Mouse (Mus musculus) liver, embryonic 14.5 days (tissue): ENCODE measurements around the gene Med19. TPM values are rescaled to one million over a fixed set of nuclear protein-coding genes. Genes with fewer than 3 reads are reported as not detected.

Experiments used
- ATAC-seq: fragments of 200-750 bp; cut with Nextera tagmentation; 2 replicates; pipeline ENCODE4 v1.8.0; 2017; ENCODE audit warnings: moderate number of reproducible peaks, mild to moderate bottlenecking, moderate library complexity; ENCODE audit not compliant: insufficient read depth
- DNase-seq, 3 experiments: peaks; one replicate each; pipeline ENCODE4 v3.0.0-alpha.2; 2012 to 2013; ENCODE audit warnings: low read depth in 3 of 3, low spot score in 3 of 3
- H3K27ac ChIP-seq: fragments of 300-500 bp; sonication (generic); 2 replicates; pipeline ENCODE4 v1.5.1; 2014; ENCODE audit warnings: moderate library complexity, mild to moderate bottlenecking, control low read depth, inconsistent platforms
- H3K27me3 ChIP-seq: fragments of 300-500 bp; sonication (generic); 2 replicates; pipeline ENCODE4 v1.6.1; 2014; ENCODE audit warnings: mild to moderate bottlenecking, low read length, moderate library complexity; ENCODE audit not compliant: control insufficient read depth, insufficient read depth
- H3K36me3 ChIP-seq: fragments of 300-500 bp; sonication (generic); replicated peaks from 2 replicates; pipeline ENCODE4 v1.6.1; 2014; ENCODE audit warnings: low read depth; ENCODE audit not compliant: control insufficient read depth, insufficient read depth
- H3K4me1 ChIP-seq, 2 experiments: fragments of 200-500 bp in 1 of 2; fragments of 300-500 bp in 1 of 2; sonication (generic) in 1 of 2; replicated peaks; 2 replicates each; pipeline ENCODE4 v1.6.1; 2012 to 2014; ENCODE audit warnings: antibody characterized with exemption in 1 of 2, inconsistent platforms in 1 of 2, low read length in 1 of 2; ENCODE audit not compliant: control insufficient read depth in 2 of 2, insufficient read depth in 2 of 2
- H3K4me2 ChIP-seq: fragments of 300-500 bp; sonication (generic); 2 replicates; pipeline ENCODE4 v1.6.1; 2014; ENCODE audit warnings: low read depth, mild to moderate bottlenecking, control low read depth, moderate library complexity
- H3K4me3 ChIP-seq, 2 experiments: fragments of 200-500 bp in 1 of 2; fragments of 300-500 bp in 1 of 2; sonication (generic) in 1 of 2; 2 replicates each; pipeline ENCODE4 v1.5.1; 2012 to 2014; ENCODE audit warnings: low read depth in 2 of 2, low read length in 2 of 2, mild to moderate bottlenecking in 2 of 2, control low read depth in 1 of 2, inconsistent platforms in 1 of 2, moderate library complexity in 1 of 2; ENCODE audit not compliant: insufficient read depth in 1 of 2
- H3K9ac ChIP-seq: fragments of 300-500 bp; sonication (generic); replicated peaks from 2 replicates; pipeline ENCODE4 v1.6.1; 2014; ENCODE audit warnings: mild to moderate bottlenecking, control low read depth, moderate library complexity
- H3K9me3 ChIP-seq: fragments of 300-500 bp; sonication (generic); 2 replicates; pipeline ENCODE4 v1.6.1; 2016; ENCODE audit warnings: low read length, mixed read lengths; ENCODE audit not compliant: control insufficient read depth
- CTCF ChIP-seq: IDR thresholded peaks from 2 replicates; pipeline ENCODE4 v1.5.1; 2016; ENCODE audit warnings: antibody characterized with exemption, low read depth, control low read depth
- EP300 ChIP-seq: IDR thresholded peaks from 2 replicates; pipeline ENCODE4 v1.6.1; 2016; ENCODE audit warnings: antibody characterized with exemption, low read depth
- WGBS: fragments of 180-500 bp; shearing (Covaris S2); extraction: QIAGEN DNeasy Blood & Tissue Kit; methylation state at CpG from one replicate; pipeline ENCODE4 v1.1.7; 2014; ENCODE audit not compliant: insufficient replicate concordance; 5-methylcytosine and 5-hydroxymethylcytosine counted together
- polyA plus RNA-seq, 2 experiments: library from polyadenylated mRNA; depleted of rRNA in 1 of 2; stranded (reverse) in 1 of 2; unstranded in 1 of 2; fragments of >200 nt; fragmentation: Nextera tagmentation in 1 of 2; extraction: Ambion mirVana in 1 of 2; gene quantifications; 2 replicates each; pipeline versions ENCODE4 v1.2.1 to v1.2.3; 2012 to 2014

The Med19 gene
- polyA plus RNA-seq, 2 experiments = 12.3 to 22.4 TPM

DNA sequence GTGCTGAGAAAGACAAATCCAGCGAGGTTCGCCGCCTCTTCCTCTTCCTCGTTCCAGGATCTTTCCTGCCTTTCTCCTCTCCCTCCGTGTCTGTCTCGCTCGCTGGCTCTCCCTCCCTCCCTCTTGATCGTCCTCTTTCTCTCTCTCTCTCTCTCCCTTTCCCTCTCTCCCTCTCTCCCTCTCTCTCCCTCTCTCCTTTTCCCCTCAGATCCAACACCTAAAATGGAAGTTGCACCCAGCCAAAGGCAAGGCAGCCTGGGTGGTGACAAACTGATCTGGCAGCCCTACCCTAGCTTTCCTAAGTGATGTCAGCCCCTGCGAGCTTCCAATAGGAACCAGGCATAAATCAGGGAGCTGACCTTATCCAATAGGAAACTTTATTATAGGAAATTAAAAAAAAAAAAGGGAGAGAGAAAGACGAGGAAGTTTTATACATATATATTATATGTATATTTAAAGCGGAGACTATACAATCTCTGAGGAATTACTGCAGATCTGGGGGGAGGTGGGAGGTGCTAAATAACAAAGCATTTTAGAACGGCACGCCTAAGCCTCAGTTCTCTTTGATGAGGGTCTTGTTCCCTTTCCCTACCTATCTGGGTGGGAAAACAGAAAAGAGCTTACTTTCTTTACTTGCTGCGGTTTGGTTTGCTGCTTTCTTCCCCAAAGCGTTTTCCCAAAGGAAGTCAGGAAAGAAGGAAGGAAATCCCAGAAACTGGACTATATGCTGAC, 27.6 kb upstream of the Med19 start, which contains the start of gene Ctnnd1:
Gene Ctnnd1, minus strand, starts transcription at position 302 of the 732 bp plus-strand sequence.
- WGBS = 0% methylated on average over 15 of the region's 15 CpGs
- TF ChIP-seq EP300 (no peak), CTCF (no peak)
- H3K4me2 ChIP-seq = peak within 1 kb of the TSS; percentile 80

DNA sequence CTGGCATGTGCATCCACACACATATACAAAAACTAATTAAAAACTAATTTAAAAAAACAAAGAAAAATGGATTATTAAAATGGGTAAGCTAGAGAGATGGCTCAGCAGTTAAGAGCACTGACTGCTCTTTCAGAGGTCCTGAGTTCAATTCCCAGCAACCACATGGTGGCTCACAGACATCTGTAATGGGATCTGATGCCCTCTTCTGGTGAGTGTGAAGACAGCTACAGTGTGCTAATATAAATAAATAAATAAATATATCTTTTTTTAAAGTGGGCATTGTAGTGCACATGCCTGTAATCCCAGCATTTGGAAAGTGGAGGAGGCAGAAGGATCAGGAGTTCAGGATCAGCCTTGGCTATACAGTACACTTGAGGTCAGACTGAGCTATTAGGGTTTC, 24.8 kb upstream of the Med19 start:
- TF ChIP-seq CTCF (peak; percentile 45), EP300 (no peak)
- no peaks in the 10 kb centered on the region for H3K27me3 ChIP-seq
- ATAC-seq (no peak), DNase-seq (no peak)
- H3K9ac ChIP-seq = no peak overlapping the region
- H3K36me3 ChIP-seq = no peaks in the 10 kb centered on the region
- no peak overlapping the region for H3K27ac ChIP-seq
- no peaks in the 10 kb centered on the region for H3K9me3 ChIP-seq
- no peak overlapping the region for H3K4me2 ChIP-seq
- H3K4me3 ChIP-seq = no peak overlapping the region
- peaks cover 2% of the 10 kb centered on the region in 2 experiments; a peak in 1 of 4 replicates for H3K4me1 ChIP-seq

More for the DNA sequence above, 27.6 kb upstream of the Med19 start, which contains the start of gene Ctnnd1:
- H3K4me3 ChIP-seq = peak within 1 kb of the TSS; percentile 84 to 100
- peak within 1 kb of the TSS; percentile 94 for H3K9ac ChIP-seq
- peak; percentile 67 to 81 (median 70) for DNase-seq
- peak within 1 kb of the TSS; percentile 79 for H3K27ac ChIP-seq
- ATAC-seq = peak; percentile 84
- H3K36me3 ChIP-seq = no peaks in the 10 kb centered on the region
- peaks cover 6 to 8% of the 10 kb centered on the region in 2 experiments; a peak in 1 of 4 replicates for H3K4me1 ChIP-seq
- H3K9me3 ChIP-seq = no peaks in the 10 kb centered on the region
- no peaks in the 10 kb centered on the region for H3K27me3 ChIP-seq

DNA sequence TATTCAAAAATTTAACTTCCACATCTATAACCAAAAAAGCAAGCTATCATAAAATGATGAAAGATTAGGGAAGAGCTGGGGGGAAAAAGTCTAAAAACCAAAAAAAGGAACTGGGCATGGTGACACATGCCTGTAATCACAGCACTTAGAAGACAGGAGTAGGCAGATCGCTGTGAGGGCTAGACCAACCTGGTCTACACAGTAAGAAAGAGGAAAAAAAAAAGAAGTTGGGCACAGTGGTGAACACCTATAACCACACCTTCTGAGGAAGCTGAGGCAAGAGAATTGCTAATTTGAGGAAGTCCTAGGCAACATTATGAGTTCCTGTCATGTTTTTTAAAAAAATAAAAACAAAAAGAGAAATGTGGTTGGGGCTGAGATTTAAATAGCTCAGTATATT, 22.3 kb upstream of the Med19 start:
- Histone ChIP-seq H3K4me1 (peaks cover 0 to 1% of the 10 kb centered on the region in 2 experiments; a peak in 1 of 4 replicates), H3K9me3 (no peaks in the 10 kb centered on the region), H3K9ac (no peak overlapping the region), H3K27me3 (no peaks in the 10 kb centered on the region), H3K4me3 (no peak overlapping the region), H3K36me3 (no peaks in the 10 kb centered on the region), H3K27ac (no peak overlapping the region), H3K4me2 (no peak overlapping the region)
- DNase-seq (no peak), ATAC-seq (no peak)
- WGBS = 19% methylated on average over 1 of the region's 1 CpGs
- no peak for TF ChIP-seq EP300
- TF ChIP-seq CTCF = no peak

DNA sequence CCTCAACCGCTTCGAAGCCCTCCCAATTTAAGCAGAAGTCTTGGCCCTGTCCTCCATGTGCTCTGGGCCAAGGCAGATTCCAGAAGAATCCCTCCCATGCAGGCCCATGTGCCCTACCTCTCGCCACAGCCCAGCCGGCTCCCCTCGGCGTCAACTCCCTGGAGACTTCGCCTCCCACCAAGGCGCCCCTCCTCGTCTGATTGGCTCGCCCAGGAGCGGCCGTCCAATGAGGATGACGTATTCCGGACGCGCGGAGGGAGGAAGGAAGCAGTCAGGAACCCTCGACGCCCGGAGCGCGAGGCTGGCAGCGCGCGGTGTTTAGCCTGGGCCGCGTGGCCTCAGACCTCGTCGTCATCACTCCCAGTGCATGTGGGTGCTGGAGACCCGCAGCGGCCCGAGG, 19.4 kb upstream of the Med19 start, which contains the start of gene Btbd18:
Gene Btbd18, plus strand, starts transcription at position 274 of the 400 bp plus-strand sequence.
- Histone ChIP-seq H3K9me3 (no peaks in the 10 kb centered on the region), H3K9ac (no peak within 1 kb of the TSS), H3K36me3 (no peaks in the 10 kb centered on the region), H3K27ac (no peak within 1 kb of the TSS), H3K4me2 (no peak within 1 kb of the TSS), H3K4me3 (no peak within 1 kb of the TSS), H3K4me1 (no peaks in the 10 kb centered on the region), H3K27me3 (no peaks in the 10 kb centered on the region)
- ATAC-seq (0 out of 2 replicates have a peak, but pooled peaks have one; percentile 19), DNase-seq (no peak)
- 84% methylated on average over 32 of the region's 32 CpGs for WGBS
- no peak for TF ChIP-seq EP300

DNA sequence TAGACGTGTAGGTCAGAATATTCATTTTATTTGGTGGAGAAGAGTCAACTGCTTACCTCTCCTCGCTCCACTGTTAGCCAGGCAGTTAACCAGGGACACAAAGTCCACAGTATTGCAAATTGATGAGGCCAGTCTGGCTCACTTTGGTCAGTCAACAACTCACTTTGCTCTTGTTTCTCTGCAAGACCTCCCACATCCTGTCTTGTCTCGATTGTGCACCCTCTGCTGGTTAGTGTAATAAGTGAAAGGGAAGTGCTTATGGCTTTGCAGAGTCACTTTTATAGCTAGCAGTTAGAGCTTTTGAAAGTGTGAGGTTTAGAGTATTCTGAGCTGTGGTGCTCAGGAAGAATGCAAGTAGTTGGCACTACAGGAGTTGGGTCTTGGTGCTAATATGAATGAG, 17.9 kb upstream of the Med19 start:
- ATAC-seq (peak; percentile 68), DNase-seq (no peak)
- Histone ChIP-seq H3K36me3 (no peaks in the 10 kb centered on the region), H3K4me3 (no peak overlapping the region), H3K27me3 (no peaks in the 10 kb centered on the region), H3K9me3 (no peaks in the 10 kb centered on the region), H3K4me2 (no peak overlapping the region), H3K9ac (no peak overlapping the region), H3K4me1 (no peaks in the 10 kb centered on the region), H3K27ac (no peak overlapping the region)
- TF ChIP-seq EP300 (no peak), CTCF (peak; percentile 69)
- 43% methylated on average over 3 of the region's 3 CpGs for WGBS
